ENCODE assay signal across 16 mouse cellular contexts in genomic region chr9:44982081-44982480, GRCm38 (mm10). TPM values are rescaled to one million over a fixed set of nuclear protein-coding genes. Genes with fewer than 3 reads are reported as not detected.
"Had no signal": no experiment of that assay in that cellular context is flagged by ENCODE, and none has a peak within 500 bp of the region (broad histone marks: within the 10 kb centered on the region; RNA-seq: fewer than 3 reads in every experiment).

No protein-coding gene starts in this region.

- H3K9me3 ChIP-seq: kidney, embryonic 15.5 days; limb, embryonic 15.5 days; liver, embryonic 12.5 days; midbrain, embryonic 15.5 days; neural tube, embryonic 13.5 days had no signal

- H3K27me3 ChIP-seq: limb, embryonic 15.5 days; midbrain, embryonic 15.5 days; neural tube, embryonic 13.5 days had no signal

- ATAC-seq: liver, embryonic 12.5 days; midbrain, embryonic 15.5 days had no signal

- H3K4me1 ChIP-seq: kidney, embryonic 15.5 days; midbrain, embryonic 15.5 days; neural tube, embryonic 13.5 days had no signal

- H3K27ac ChIP-seq: kidney, embryonic 15.5 days; limb, embryonic 15.5 days; liver, embryonic 12.5 days; midbrain, embryonic 15.5 days; neural tube, embryonic 13.5 days had no signal

- H3K36me3 ChIP-seq: kidney, embryonic 15.5 days; limb, embryonic 15.5 days; liver, embryonic 12.5 days; midbrain, embryonic 15.5 days; neural tube, embryonic 13.5 days had no signal

- DNase-seq: kidney, adult 18-20 months; kidney, postnatal 14 days; lung, embryonic 14.5 days; lung, postnatal 10 days; lung, postnatal 4 days; retina, postnatal 1 day; right cerebral cortex, postnatal 14 days had no signal

- H3K9ac ChIP-seq: kidney, embryonic 15.5 days; limb, embryonic 15.5 days; liver, embryonic 12.5 days; lung, embryonic 14.5 days; midbrain, embryonic 15.5 days; neural tube, embryonic 13.5 days had no signal

- H3K4me2 ChIP-seq: kidney, embryonic 15.5 days; limb, embryonic 15.5 days; liver, embryonic 12.5 days; lung, embryonic 14.5 days; midbrain, embryonic 11.5 days; midbrain, embryonic 15.5 days; neural tube, embryonic 13.5 days had no signal

- H3K4me3 ChIP-seq: kidney, embryonic 15.5 days; limb, embryonic 15.5 days; liver, embryonic 12.5 days; midbrain, embryonic 15.5 days; neural tube, embryonic 13.5 days had no signal

RNA-seq across cellular contexts. Expression of gene Cd3d, which starts 0.5 kb away (rescaled TPM):
- polyA plus RNA-seq: kidney, embryonic 15.5 days; limb, embryonic 11.5 days; liver, embryonic 12.5 days; lung, embryonic 14.5 days; midbrain, embryonic 11.5 days; midbrain, embryonic 15.5 days; neural tube, embryonic 13.5 days; stomach, embryonic 14.5 days had no signal

RNA-seq across cellular contexts. Expression of gene Cd3g, which starts 1.9 kb away (rescaled TPM):
- polyA plus RNA-seq: kidney, embryonic 15.5 days; liver, embryonic 12.5 days; midbrain, embryonic 11.5 days; midbrain, embryonic 15.5 days; neural tube, embryonic 13.5 days had no signal

RNA-seq across cellular contexts. Expression of gene Cd3e, which starts 27.3 kb away (rescaled TPM):
- polyA plus RNA-seq: kidney, embryonic 15.5 days; limb, embryonic 11.5 days; liver, embryonic 12.5 days; liver, embryonic 16.5 days; lung, embryonic 14.5 days; midbrain, embryonic 11.5 days; stomach, embryonic 14.5 days had no signal
